Mouse (Mus musculus) T-cell, adult 2 months (primary cell): ENCODE data around the gene Tmem87a.

Source experiments
- DNase-seq: peaks from one replicate; pipeline ENCODE4 v3.0.0; 2022; ENCODE audit warnings: low spot score

The Tmem87a gene

GRCm38 (mm10) chr2:120403986-120404822 lies at the start of gene Tmem87a:
TSS of gene Tmem87a (minus strand) at chr2:120404113.
- DNase-seq: peak; percentile 96

- no peak for DNase-seq
Measured at GRCm38 (mm10) chr2:120452600-120452999, 48.7 kb upstream of the Tmem87a start.

GRCm38 (mm10) chr2:120450724-120451123 lies 46.8 kb upstream of the Tmem87a start:
- DNase-seq: no peak

- DNase-seq: no peak
Measured at GRCm38 (mm10) chr2:120447306-120447705, 43.4 kb upstream of the Tmem87a start.

GRCm38 (mm10) chr2:120446373-120446772 lies 42.5 kb upstream of the Tmem87a start:
- no peak for DNase-seq

DNA sequence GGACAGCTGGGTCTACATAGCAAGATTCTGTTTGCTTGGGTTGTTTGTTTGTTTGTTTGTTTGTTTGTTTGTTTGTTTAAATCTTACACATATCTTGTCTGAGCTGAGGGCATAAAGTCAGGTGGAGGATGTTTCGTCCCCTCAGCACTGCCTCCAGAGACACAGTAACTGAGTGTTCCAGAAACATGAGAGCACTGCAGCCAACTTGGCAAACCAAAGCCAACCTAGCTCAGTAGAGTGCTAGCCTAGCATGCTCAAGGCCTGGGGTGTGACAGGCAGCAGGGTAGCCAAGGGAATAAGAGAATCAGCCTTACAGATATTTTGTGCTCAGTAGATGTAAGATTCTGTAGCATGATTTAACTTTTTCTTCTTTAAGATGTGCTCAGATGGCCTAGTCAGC lies 40.6 kb upstream of the Tmem87a start:
- DNase-seq: no peak

DNA sequence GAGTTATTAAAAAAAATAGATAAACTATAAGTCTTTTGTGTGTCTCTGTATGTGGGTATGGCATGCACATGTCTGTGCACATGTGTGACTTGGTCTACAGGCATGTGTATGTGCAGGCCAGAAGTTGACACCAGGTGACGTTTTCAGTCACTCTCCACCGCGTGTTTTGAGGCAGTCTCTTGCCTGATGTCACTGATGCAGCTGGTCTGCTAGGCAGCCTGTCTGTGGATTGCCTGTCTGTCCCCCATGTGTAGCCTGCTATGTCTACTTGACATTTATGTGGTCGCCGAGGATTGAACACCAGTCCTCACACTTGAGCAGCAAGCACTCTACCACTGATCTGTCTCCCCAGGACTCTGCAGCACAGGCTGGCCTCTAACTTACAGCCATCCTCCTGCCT lies 20.5 kb upstream of the Tmem87a start:
- DNase-seq: no peak

DNA sequence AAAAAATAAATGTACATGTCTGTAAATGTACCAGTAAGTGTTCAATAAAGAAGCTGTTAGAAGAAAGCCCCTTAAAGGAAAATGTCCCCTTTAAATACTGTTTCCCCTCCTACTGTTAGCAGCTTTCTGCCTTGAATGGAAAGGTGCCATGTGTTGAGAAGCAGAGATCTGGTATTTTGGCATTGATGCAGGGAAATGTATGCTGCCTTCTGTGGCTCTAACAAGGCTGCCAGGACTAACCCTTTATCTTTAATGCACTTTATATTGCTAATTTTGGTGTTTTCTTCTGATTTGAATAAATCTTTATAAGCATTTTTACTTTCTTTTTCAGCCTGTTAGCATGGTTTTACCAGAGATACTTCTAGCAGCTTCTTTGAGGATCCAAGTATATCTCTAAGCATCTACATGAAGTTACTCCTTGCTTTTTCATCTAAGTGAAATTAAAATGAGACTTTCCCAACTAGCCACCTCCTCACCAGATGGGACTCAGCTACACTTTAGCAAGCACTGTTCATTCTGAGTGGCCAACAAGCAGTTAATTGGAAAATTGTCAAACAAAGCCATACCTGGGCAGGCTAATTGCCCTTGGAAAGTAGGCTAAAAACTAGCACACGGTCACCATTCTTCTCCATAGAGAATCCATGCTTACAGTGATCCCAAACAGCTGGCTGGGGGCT lies 11.0 kb upstream of the Tmem87a start:
- DNase-seq: no peak

DNA sequence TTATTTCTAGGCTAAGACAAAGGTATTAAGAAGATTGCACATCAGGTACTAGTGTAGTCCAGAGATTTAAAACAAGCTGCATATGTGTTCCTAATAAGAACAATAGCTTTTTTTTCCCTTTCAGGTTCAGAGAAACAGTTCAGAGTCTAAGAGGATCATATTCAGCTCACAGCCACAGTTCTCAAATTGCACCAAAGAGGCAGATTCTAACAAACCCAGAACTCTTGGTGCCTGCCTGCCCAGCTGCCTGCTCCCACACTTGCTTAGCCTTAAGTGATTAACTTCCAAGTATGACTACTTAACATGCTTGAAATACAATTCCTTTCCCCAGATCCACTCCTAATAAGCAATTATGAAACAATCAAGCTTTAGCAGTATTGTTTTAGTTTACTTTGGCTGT lies 10.2 kb upstream of the Tmem87a start:
- no peak for DNase-seq

DNA sequence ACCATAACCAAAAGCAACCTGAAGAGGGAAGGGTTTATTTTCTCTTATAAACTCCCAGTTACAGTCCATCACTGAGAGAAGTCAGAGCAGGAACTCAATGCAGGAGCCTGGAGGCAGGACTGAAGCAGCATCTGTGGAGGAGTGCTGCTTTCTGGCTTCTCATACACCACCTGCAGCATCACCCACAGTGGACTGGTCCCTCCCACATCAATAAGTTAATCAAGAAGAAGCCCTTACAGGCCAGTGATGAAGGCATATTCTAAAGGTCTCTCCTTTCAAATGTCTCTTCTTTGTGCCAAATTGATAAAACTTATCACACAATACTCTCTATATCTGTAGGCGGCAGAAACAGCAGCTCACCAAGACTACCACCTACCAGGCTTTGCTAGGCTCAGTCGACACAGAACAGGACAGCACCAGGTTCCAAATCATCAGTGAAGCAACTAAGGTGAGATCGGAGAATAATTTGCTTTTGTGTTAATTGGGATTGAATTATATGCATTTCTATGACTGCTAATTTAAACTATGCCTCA lies 7.2 kb upstream of the Tmem87a start:
- DNase-seq: no peak

DNA sequence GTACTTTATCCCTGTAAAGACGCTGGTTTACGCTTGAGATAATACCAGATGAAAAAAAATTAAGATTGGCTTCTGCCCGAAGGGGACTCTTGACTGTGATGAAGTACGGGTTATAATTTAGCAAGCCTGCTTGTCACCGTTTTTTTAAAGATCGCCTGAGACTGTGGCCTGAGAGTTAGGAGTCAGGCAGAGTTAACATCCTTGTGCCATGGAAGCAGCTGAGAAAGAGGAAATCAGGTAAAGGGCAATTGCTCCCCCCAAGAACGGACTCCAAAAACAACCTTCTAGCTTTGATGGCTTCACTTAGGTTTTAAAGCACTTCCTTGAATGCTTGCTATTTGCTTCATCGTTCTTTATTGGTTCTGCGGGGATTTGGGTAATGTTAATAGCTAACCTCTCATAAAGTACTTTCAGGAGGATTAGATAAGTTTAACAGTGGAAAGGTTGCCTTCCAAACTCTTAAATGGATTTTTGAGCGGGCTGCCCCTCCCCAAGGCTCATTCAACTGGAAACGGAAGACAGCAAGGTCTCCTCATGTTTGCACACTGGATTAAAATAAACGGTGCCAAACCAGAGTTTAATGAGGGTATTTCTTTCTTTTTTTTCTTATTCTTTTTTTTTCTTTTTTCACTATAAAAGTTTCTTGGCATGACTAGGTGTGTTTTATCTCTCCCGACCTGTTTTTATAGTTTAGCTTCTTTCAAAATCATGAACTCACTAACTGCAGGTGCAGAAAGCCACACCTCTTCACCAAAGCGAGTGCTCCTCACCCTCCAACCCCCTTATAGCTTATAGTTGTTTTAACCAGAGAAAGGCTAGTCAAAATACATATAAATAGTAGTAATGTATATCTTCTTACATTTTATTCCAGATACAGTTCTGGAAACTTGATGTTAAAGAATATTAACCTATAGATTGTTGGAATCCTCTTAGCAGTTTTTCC lies 1.2 kb upstream of the Tmem87a start:
- DNase-seq: peak; percentile 4

GRCm38 (mm10) chr2:120403653-120403985 lies 294 bp downstream of the Tmem87a start, which contains the start of gene Ganc:
TSS of gene Ganc (plus strand) at chr2:120403896.
- no peak for DNase-seq

GRCm38 (mm10) chr2:120402813-120403212 lies 1.1 kb downstream of the Tmem87a start:
- DNase-seq: no peak

DNA sequence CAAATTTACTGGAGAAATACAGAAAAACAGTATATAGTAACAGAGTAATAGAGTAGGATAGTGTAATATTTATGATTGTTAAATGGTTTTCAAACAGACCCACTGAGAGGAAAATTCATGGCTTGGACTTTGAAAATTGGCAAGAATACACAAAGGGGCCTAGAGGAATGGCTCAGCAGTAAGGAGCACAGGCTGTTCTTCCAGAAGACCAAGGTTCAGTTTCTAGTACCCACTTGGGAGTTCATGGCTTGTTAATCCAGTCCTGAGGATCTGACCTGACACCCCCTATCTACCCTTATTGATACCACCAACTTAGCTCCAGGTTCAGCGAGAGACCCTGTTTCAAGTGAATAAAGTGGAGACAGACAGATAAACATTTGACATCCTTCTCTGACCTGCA lies 6.0 kb downstream of the Tmem87a start:
- no peak for DNase-seq

GRCm38 (mm10) chr2:120392406-120392805 lies 11.5 kb downstream of the Tmem87a start:
- DNase-seq: no peak

- DNase-seq: no peak
Measured at GRCm38 (mm10) chr2:120390934-120391333, 13.0 kb downstream of the Tmem87a start.

- no peak for DNase-seq
Measured at GRCm38 (mm10) chr2:120389376-120389775, 14.5 kb downstream of the Tmem87a start.

GRCm38 (mm10) chr2:120387291-120387690 lies 16.6 kb downstream of the Tmem87a start:
- DNase-seq: no peak

DNA sequence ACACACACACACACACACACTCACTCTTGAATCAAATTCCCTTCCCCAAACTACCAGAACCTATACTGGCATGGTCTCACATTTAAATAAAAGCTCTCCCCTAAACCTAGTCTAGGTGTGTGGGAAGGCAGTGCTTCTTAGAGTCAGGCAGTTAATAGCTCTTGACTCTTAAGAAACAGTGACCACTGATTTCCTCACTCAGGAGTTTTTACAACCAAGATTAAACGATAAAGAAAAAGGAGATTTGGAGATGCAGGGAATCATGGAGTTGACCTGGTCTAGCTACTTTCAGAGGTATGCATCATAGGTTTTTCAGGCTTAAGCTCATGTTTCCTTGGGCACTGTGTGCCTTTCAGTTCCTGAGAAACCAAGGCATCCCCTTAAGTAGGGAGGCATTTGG lies 17.6 kb downstream of the Tmem87a start:
- DNase-seq: no peak

GRCm38 (mm10) chr2:120373858-120374257 lies 30.1 kb downstream of the Tmem87a start:
- DNase-seq: no peak

DNA sequence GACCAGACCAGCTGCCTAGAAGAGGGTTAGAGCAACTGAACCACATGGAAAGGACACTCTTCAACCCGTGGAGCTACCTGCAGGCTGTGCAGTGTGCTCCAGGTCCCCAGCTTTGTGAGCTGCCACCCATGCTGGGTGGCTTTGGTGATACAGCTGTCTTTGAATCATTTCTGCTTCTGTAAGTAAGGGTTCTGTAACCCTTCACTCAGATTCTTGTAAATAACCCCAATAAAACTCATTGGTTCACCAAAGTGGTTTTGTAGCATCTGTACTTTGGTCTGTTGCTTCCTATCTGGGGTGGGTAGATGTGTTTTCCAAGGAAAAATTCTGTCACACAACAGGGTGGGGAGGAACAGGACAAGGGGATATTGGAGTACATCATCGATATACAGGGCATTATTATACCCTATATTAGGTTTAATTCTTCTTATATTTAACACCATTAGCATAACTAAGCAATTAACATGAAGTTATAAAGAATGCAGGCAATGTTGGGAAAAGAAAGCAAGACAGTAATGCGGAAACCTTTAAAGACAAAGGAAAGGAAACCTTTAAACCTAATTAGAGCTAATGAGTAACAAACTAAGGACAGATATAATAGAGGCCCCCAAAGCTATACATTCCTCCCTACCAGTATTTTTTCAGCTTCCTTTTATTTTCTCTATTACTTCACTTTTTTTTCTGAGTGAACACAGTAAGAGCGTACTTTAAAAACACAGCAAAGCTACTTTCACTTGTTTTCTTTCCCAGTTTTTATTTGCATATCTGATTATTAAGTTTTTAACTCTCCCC lies 36.3 kb downstream of the Tmem87a start:
- DNase-seq: no peak
